Comparison of ENCODE assay signal across 8 mouse cellular contexts in the genomic region with DNA sequence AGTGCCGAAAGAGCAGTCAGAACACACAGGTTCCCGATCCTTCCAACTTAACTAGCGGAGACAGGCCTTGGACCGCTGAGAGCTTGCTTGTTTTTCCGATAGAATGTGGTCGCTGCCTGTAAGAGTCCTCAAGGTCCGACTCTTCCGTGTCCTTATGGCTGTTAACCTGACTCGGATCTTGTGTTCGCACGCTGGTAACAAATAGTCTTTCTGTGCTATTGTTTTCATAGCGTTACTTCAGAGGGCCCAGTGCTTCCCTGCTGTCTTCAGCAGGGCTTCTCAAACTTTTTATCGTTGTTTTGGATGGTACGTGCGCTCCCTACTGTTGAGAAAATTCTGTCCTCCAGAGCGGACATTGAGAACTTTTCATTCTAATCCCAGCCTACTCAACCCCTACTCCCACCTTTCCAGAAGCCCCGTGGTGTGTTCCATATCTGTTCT. TPM values are rescaled to one million over a fixed set of nuclear protein-coding genes. Genes with fewer than 3 reads are reported as not detected.
DNase-seq lines count a peak whose midpoint lies in the region; ATAC-seq and TF ChIP-seq lines count a peak whose summit lies in the region.

No protein-coding gene starts in this region.

- H3K4me2 ChIP-seq in forebrain, embryonic 13.5 days: peak overlapping the region; percentile 97
- H3K4me2 ChIP-seq in lung, embryonic 15.5 days: peak overlapping the region; percentile 92

- no peak for ATAC-seq in forebrain, embryonic 13.5 days
- peak; percentile 2; the same call in 1 of the 2 replicates for ATAC-seq in lung, embryonic 15.5 days (ENCODE audit: borderline replicate concordance, extremely low read depth, low FRiP score, low TSS enrichment)

- H3K27me3 ChIP-seq in forebrain, embryonic 13.5 days: no peaks in the 10 kb centered on the region
- H3K27me3 ChIP-seq in lung, embryonic 15.5 days: no peaks in the 10 kb centered on the region
- no peaks in the 10 kb centered on the region for H3K27me3 ChIP-seq in small intestine, adult 2 months (ENCODE audit: control insufficient read depth, insufficient read depth, low read length)

- H3K4me1 ChIP-seq in forebrain, embryonic 13.5 days: peaks cover 32% of the 10 kb centered on the region
- peaks cover 14% of the 10 kb centered on the region for H3K4me1 ChIP-seq in lung, embryonic 15.5 days
- peaks cover 4% of the 10 kb centered on the region for H3K4me1 ChIP-seq in small intestine, adult 2 months (ENCODE audit: control insufficient read depth, insufficient read depth, insufficient read length, low read length)

- no peak for TF ChIP-seq CTCF in small intestine, adult 2 months (IDR thresholded peaks at IDR 0.05; ENCODE audit: extremely low read depth, insufficient read length, insufficient replicate concordance, low read depth, low read length)

- no peaks in the 10 kb centered on the region for H3K9me3 ChIP-seq in forebrain, embryonic 13.5 days (replicated peaks)
- H3K9me3 ChIP-seq in lung, embryonic 15.5 days: no peaks in the 10 kb centered on the region

- DNase-seq in adrenal gland, adult 2 months: peak; percentile 54
- DNase-seq in adrenal gland, adult 8-10 months: no peak
- DNase-seq in MEL-GATA-1-ER (ENCODE audit: extremely low read depth, low read depth): peak; percentile 39
- peak; percentile 34 for DNase-seq in kidney, adult 11 months
- no peak for DNase-seq in B cell, adult 2 months

- peak overlapping the region; percentile 75 for H3K9ac ChIP-seq in forebrain, embryonic 13.5 days
- peak overlapping the region; percentile 66 for H3K9ac ChIP-seq in lung, embryonic 15.5 days

- H3K27ac ChIP-seq in forebrain, embryonic 13.5 days: peak overlapping the region; percentile 95
- H3K27ac ChIP-seq in lung, embryonic 15.5 days: peak overlapping the region; percentile 90
- peak overlapping the region; percentile 67 for H3K27ac ChIP-seq in small intestine, adult 2 months (ENCODE audit: insufficient read depth, low read depth, low read length)

- 0 out of 2 replicates have a peak, but pooled peaks cover under 1% of the 10 kb centered on the region for H3K36me3 ChIP-seq in forebrain, embryonic 13.5 days (ENCODE audit: poor library complexity, severe bottlenecking)
- H3K36me3 ChIP-seq in lung, embryonic 15.5 days: no peaks in the 10 kb centered on the region
- H3K36me3 ChIP-seq in small intestine, adult 2 months (ENCODE audit: control insufficient read depth, insufficient read depth, low read length): no peaks in the 10 kb centered on the region

- under 1% methylated on average over 17 of the region's 17 CpGs for WGBS in forebrain, embryonic 13.5 days
- 1% methylated on average over 17 of the region's 17 CpGs for WGBS in lung, embryonic 15.5 days
- WGBS in small intestine, adult 2 months: under 1% methylated on average over 17 of the region's 17 CpGs

- peak overlapping the region; percentile 74 for H3K4me3 ChIP-seq in forebrain, embryonic 13.5 days
- peak overlapping the region; percentile 76 for H3K4me3 ChIP-seq in lung, embryonic 15.5 days
- H3K4me3 ChIP-seq in small intestine, adult 2 months (ENCODE audit: low read depth, low read length): peak overlapping the region; percentile 66

- TF ChIP-seq POLR2A in small intestine, adult 2 months (IDR thresholded peaks at IDR 0.05; ENCODE audit: low read depth, low read length): no peak

RNA-seq across cellular contexts. Expression of a gene that starts 0.8 kb away (rescaled TPM):
- total RNA-seq in adrenal gland, adult 2 months (2021): 100 to 1,000 TPM; 114 to 123 TPM
- 195 and 319 TPM in 2 replicates for polyA plus RNA-seq in adrenal gland, adult 2 months (2012; rRNA removed)
- 10 to 100 TPM; 32.2 to 68.7 (median 53.9) TPM for total RNA-seq in adrenal gland, adult 8-10 months (2022)
- 97.1 and 99.3 TPM in 2 replicates for polyA plus RNA-seq in forebrain, embryonic 13.5 days (2015; fragmentation: Nextera tagmentation; extraction: Ambion mirVana)
- polyA plus RNA-seq in lung, embryonic 15.5 days (2015; fragmentation: Nextera tagmentation; extraction: Ambion mirVana): 60.4 and 61.5 TPM in 2 replicates
- polyA plus RNA-seq in small intestine, adult 2 months (2012; rRNA removed): 52.3 and 57.2 TPM in 2 replicates

RNA-seq across cellular contexts. Expression of a gene that starts 19.2 kb away (rescaled TPM):
- 10 to 100 TPM; 47.7 to 88.5 TPM for total RNA-seq in adrenal gland, adult 2 months (2021)
- 94.5 and 107 TPM in 2 replicates for polyA plus RNA-seq in adrenal gland, adult 2 months (2012; rRNA removed)
- 10 to 100 TPM; 63.5 to 76.9 (median 73.5) TPM for total RNA-seq in adrenal gland, adult 8-10 months (2022)
- polyA plus RNA-seq in forebrain, embryonic 13.5 days (2015; fragmentation: Nextera tagmentation; extraction: Ambion mirVana): 14.8 and 15.3 TPM in 2 replicates
- polyA plus RNA-seq in lung, embryonic 15.5 days (2015; fragmentation: Nextera tagmentation; extraction: Ambion mirVana): 12.6 and 14.1 TPM in 2 replicates
- polyA plus RNA-seq in small intestine, adult 2 months (2012; rRNA removed): 57.7 and 95.1 TPM in 2 replicates

RNA-seq across cellular contexts. Expression of a gene that starts 26.1 kb away (rescaled TPM):
- total RNA-seq in adrenal gland, adult 2 months (2021): 1 to 10 TPM; 3.4 to 5.5 TPM
- 7.7 and 9.7 TPM in 2 replicates for polyA plus RNA-seq in adrenal gland, adult 2 months (2012; rRNA removed)
- 1 to 10 TPM; 4.5 to 9.4 (median 6.3) TPM for total RNA-seq in adrenal gland, adult 8-10 months (2022)
- 52.0 and 59.7 TPM in 2 replicates for polyA plus RNA-seq in forebrain, embryonic 13.5 days (2015; fragmentation: Nextera tagmentation; extraction: Ambion mirVana)
- 56.1 and 58.4 TPM in 2 replicates for polyA plus RNA-seq in lung, embryonic 15.5 days (2015; fragmentation: Nextera tagmentation; extraction: Ambion mirVana)
- polyA plus RNA-seq in small intestine, adult 2 months (2012; rRNA removed): 11.6 and 22.4 TPM in 2 replicates

RNA-seq across cellular contexts. Expression of a gene that starts 26.4 kb away (rescaled TPM):
- 1 to 10 TPM; 4.3 to 5.4 TPM for total RNA-seq in adrenal gland, adult 2 months (2021)
- 4.8 and 5.3 TPM in 2 replicates for polyA plus RNA-seq in adrenal gland, adult 2 months (2012; rRNA removed)
- total RNA-seq in adrenal gland, adult 8-10 months (2022): 1 to 10 TPM; 4.0 to 6.4 (median 5.1) TPM
- 12.5 and 12.6 TPM in 2 replicates for polyA plus RNA-seq in forebrain, embryonic 13.5 days (2015; fragmentation: Nextera tagmentation; extraction: Ambion mirVana)
- 5.0 and 5.8 TPM in 2 replicates for polyA plus RNA-seq in lung, embryonic 15.5 days (2015; fragmentation: Nextera tagmentation; extraction: Ambion mirVana)
- polyA plus RNA-seq in small intestine, adult 2 months (2012; rRNA removed): 5.6 and 8.2 TPM in 2 replicates

RNA-seq across cellular contexts. Expression of a gene that starts 27.4 kb away (rescaled TPM):
- not detected for total RNA-seq in adrenal gland, adult 2 months (2021)
- not detected in 2 replicates for polyA plus RNA-seq in adrenal gland, adult 2 months (2012; rRNA removed)
- total RNA-seq in adrenal gland, adult 8-10 months (2022): not detected
- not detected in 2 replicates for polyA plus RNA-seq in forebrain, embryonic 13.5 days (2015; fragmentation: Nextera tagmentation; extraction: Ambion mirVana)
- polyA plus RNA-seq in lung, embryonic 15.5 days (2015; fragmentation: Nextera tagmentation; extraction: Ambion mirVana): not detected in 2 replicates
- not detected in 2 replicates for polyA plus RNA-seq in small intestine, adult 2 months (2012; rRNA removed)

Comparison
In these comparisons a context has a peak if more than half of its experiments do, and no peak if none do; other contexts are left out.
1. DNase-seq: peak in adrenal gland, adult 2 months (single experiment), MEL-GATA-1-ER (single experiment) and kidney, adult 11 months (single experiment); none in adrenal gland, adult 8-10 months (single experiment) and B cell, adult 2 months (0 of 2).
2. Peak in every context shown above with its lines, with median percentiles within 50 percentile points of each other: H3K27ac ChIP-seq and H3K4me3 ChIP-seq.